Mouse (Mus musculus): ENCODE results near the gene Ccser1. TPM values are rescaled to one million over a fixed set of nuclear protein-coding genes. Genes with fewer than 3 reads are reported as not detected.
A peak's percentile ranks its signal among the peaks of the same experiment; 100 is the strongest.

The Ccser1 gene
- polyA plus RNA-seq, 1 experiment from 2014 or later: 2.2 TPM

DNA sequence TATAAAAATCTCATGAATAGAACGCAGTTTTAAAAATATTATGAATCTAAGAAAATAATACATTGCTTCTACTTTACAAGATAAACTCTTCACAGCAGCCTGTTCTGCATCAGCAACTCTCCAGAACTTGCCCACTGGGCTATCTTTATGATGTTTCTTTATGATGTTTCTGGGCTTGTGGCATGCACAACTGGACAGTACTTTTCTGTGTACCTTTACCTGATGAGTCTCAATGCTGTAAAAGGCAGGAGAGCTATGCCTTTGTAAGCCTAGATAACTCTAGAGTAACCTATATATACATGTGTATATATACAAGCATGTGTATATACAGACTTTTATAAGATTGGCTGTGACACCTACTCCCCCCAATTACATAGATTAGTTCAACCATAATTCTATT, 1084.4 kb downstream of the Ccser1 start:
- Histone ChIP-seq H3K9ac (no peak overlapping the region), H3K27ac (ENCODE audit: poor library complexity, severe bottlenecking) (no peak overlapping the region), H3K9me3 (replicated peaks) (no peaks in the 10 kb centered on the region; the same call in 1 of the 2 replicates), H3K4me3 (no peak overlapping the region), H3K4me1 (replicated peaks) (no peaks in the 10 kb centered on the region), H3K4me2 (no peak overlapping the region), H3K27me3 (replicated peaks) (no peaks in the 10 kb centered on the region), H3K36me3 (no peaks in the 10 kb centered on the region)
- 79% methylated on average over 1 of the region's 1 CpGs for WGBS
- ATAC-seq (ENCODE audit: insufficient number of reproducible peaks, low FRiP score): no peak

DNA sequence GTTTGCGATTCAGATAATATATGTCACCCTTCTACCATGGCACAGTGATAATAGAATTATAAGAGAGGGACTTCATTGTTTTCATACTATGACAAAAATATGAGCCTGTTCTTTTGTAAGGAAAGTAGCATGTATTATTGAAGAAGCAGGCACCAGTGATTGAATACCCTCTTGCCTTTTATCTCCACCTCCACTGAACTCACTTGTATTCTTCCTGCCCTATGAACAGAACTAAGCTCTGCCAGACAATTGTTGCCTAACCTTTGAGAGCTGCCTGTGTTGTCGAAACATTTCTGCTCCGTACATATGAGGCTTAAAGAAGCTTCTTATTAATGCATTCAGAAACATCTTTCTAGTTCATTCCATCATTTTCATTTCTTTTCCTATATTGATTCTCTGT, 1101.1 kb downstream of the Ccser1 start:
- H3K36me3 ChIP-seq: no peaks in the 10 kb centered on the region
- no peaks in the 10 kb centered on the region for H3K27me3 ChIP-seq (replicated peaks)
- 74% methylated on average over 3 of the region's 3 CpGs for WGBS
- no peak for ATAC-seq (ENCODE audit: insufficient number of reproducible peaks, low FRiP score)
- no peaks in the 10 kb centered on the region for H3K4me1 ChIP-seq (replicated peaks)
- H3K9me3 ChIP-seq (replicated peaks): no peaks in the 10 kb centered on the region
- no peak overlapping the region for H3K27ac ChIP-seq (ENCODE audit: poor library complexity, severe bottlenecking)
- H3K9ac ChIP-seq: no peak overlapping the region
- H3K4me2 ChIP-seq: no peak overlapping the region
- no peak overlapping the region for H3K4me3 ChIP-seq

DNA sequence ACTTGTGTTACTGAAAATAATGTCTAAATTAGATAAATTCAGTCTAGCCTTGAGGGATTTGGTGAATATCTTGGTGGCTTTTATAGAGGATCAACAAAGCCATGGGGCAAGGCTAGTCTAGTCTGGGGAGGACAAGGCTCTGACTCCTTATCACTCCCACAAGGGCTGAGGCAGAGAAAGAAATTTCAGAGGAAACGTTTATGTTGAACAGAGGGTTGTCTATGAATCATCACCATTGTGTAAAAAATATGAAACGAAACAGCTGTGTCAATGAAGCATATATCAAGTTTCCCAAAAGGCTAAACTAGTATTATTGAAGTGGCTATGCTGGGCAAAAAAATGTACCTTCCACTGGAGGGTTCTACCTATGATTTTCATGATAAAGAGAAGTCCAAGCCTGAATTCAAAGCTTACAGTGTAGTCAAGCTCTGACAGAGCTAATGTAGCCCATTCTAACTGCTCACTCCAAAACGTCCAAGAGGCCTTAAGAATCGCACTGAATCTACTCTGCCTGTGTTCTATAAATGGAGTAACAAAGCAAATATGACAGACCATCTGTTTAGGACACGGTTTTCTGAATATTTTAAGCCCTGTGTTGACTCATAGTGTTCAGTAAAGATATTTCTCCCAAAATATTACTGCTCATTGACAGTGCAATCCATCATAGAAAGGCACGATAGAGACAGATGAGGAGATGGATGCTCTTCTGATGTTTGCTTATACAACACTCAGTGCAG, 1121.6 kb downstream of the Ccser1 start:
- no peak for ATAC-seq (ENCODE audit: insufficient number of reproducible peaks, low FRiP score)
- Histone ChIP-seq H3K9ac (no peak overlapping the region), H3K4me2 (no peak overlapping the region)

DNA sequence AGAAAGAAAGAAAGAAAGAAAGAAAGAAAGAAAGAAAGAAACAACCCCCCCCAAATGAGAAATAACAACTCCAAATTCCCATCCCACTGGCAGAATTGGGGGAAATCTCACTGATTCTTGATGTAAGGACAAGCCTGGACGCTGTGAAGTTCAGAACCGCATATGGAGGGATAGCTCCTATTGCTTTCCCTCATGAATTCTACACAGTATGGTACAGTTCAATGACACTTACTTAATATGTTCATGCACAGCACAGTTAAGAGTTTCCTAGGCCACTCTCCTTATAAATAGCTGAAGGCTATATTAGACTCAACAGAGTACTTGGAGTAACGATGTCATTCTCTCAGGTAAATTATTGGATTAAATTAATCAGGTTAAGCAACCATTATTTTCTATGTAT, 1138.5 kb downstream of the Ccser1 start:
- H3K27me3 ChIP-seq (replicated peaks): no peaks in the 10 kb centered on the region
- H3K4me2 ChIP-seq: no peak overlapping the region
- H3K9me3 ChIP-seq (replicated peaks): no peaks in the 10 kb centered on the region
- H3K36me3 ChIP-seq: no peaks in the 10 kb centered on the region
- H3K27ac ChIP-seq (ENCODE audit: poor library complexity, severe bottlenecking): no peak overlapping the region
- H3K4me1 ChIP-seq (replicated peaks): no peaks in the 10 kb centered on the region
- no peak overlapping the region for H3K9ac ChIP-seq
- no peak for ATAC-seq (ENCODE audit: insufficient number of reproducible peaks, low FRiP score)
- no peak overlapping the region for H3K4me3 ChIP-seq
- WGBS: 75% methylated on average over 3 of the region's 3 CpGs

More for the DNA sequence above, 1121.6 kb downstream of the Ccser1 start:
- H3K4me1 ChIP-seq (replicated peaks): no peaks in the 10 kb centered on the region
- H3K27ac ChIP-seq (ENCODE audit: poor library complexity, severe bottlenecking): no peak overlapping the region
- H3K27me3 ChIP-seq (replicated peaks): no peaks in the 10 kb centered on the region
- H3K4me3 ChIP-seq: no peak overlapping the region
- H3K9me3 ChIP-seq (replicated peaks): no peaks in the 10 kb centered on the region
- H3K36me3 ChIP-seq: no peaks in the 10 kb centered on the region
- WGBS: 62% methylated on average over 6 of the region's 6 CpGs

DNA sequence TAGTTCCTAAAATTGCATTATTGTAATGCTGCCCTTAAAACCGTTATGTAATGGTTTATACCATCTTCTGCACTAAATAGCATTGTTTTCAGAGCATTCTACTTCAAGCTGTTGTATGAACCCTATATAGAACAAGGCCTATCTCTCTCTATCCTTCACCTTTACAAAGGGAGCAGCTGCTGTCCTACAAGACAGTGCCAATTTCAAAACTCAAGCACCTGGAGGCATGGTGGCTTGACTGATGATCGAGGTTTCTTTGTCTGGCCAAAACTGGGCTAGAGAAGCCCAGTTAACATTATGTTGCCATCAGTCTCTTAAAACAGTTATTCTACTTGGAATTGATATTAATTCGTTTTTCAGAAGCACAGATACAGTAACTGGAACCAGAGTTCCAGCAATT, 1160.2 kb downstream of the Ccser1 start:
- no peak for ATAC-seq (ENCODE audit: insufficient number of reproducible peaks, low FRiP score)
- H3K9ac ChIP-seq: no peak overlapping the region
- no peak overlapping the region for H3K4me3 ChIP-seq
- H3K36me3 ChIP-seq: no peaks in the 10 kb centered on the region
- H3K27ac ChIP-seq (ENCODE audit: poor library complexity, severe bottlenecking): no peak overlapping the region
- 61% methylated on average over 3 of the region's 3 CpGs for WGBS
- no peaks in the 10 kb centered on the region for H3K27me3 ChIP-seq (replicated peaks)
- no peaks in the 10 kb centered on the region for H3K9me3 ChIP-seq (replicated peaks)
- H3K4me1 ChIP-seq (replicated peaks): no peaks in the 10 kb centered on the region
- H3K4me2 ChIP-seq: no peak overlapping the region

DNA sequence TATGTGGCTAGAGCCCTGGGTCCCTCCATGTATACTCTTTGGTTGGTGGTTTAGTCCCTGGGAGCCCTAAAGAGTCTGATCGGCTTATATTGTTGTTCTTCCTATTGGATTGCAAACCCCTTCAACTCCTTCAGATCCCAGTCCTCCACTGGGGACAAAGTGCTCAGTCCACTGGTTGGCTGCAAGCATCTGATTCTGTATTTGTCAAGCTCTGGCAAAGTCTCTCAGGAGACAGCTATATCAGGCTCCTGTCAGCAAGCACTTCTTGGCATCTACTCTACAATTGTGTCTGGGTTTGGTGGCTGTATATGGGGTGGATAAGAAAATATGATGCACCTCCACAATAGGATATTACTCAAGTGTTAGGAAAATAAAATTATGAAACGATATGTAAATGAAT, 1187.7 kb downstream of the Ccser1 start:
- H3K4me2 ChIP-seq: no peak overlapping the region
- peak; percentile 42; the same call in 1 of the 2 replicates for ATAC-seq (ENCODE audit: insufficient number of reproducible peaks, low FRiP score)
- 58% methylated on average over 2 of the region's 2 CpGs for WGBS
- peaks cover 3% of the 10 kb centered on the region; the same call in 1 of the 2 replicates for H3K4me1 ChIP-seq (replicated peaks)
- no peaks in the 10 kb centered on the region for H3K27me3 ChIP-seq (replicated peaks)
- no peaks in the 10 kb centered on the region for H3K36me3 ChIP-seq
- no peaks in the 10 kb centered on the region for H3K9me3 ChIP-seq (replicated peaks)
- peak overlapping the region; percentile 93 for H3K27ac ChIP-seq (ENCODE audit: poor library complexity, severe bottlenecking)
- H3K9ac ChIP-seq: no peak overlapping the region
- H3K4me3 ChIP-seq: no peak overlapping the region

Data from heart, embryonic 12.5 days (tissue).